Mouse (Mus musculus): ENCODE data around the gene Pgp. TPM values are rescaled to one million over a fixed set of nuclear protein-coding genes. Genes with fewer than 3 reads are reported as not detected.

Pgp gene
- 58.4 and 88.6 TPM in 2 replicates for polyA plus RNA-seq (2012; rRNA removed; ENCODE audit: low replicate concordance)

DNA sequence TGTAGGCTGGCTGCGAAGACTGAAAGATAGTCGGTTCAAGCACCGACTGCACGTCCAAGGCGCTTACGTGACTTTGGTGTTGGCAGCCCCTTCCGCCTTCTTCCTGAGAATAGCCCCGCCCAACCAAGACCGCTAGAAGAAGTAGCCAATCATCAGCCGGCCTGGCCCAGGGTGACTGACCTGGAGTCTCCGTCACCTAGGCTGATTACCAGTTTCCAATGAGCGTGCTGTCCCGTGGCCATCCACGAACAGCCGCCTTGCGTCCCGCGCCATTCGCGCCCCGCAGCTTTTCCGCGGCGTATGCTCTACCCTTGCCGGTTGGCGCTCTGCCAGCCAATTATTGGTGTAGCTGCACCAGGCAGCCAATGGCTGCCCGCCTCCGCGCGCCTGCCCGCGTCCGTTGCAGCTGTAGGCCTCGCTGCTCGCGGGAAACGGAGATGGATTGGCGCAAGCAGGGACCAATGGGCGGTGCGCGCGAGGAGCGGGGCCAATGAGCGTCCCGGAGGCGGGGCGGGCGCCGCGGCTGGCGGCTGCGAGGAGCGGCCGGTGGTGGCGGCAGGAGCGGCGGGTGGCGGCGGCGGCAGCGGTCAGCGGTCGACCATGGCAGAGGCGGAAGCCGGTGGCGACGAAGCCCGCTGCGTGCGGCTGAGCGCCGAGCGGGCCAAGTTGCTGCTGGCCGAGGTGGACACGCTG is at the start of gene Pgp, which contains the start of gene E4f1:
Pgp (plus strand) TSS at position 483 of the 693 bp plus-strand sequence.
E4f1 (minus strand) TSS at position 404 of the 693 bp plus-strand sequence.

DNA sequence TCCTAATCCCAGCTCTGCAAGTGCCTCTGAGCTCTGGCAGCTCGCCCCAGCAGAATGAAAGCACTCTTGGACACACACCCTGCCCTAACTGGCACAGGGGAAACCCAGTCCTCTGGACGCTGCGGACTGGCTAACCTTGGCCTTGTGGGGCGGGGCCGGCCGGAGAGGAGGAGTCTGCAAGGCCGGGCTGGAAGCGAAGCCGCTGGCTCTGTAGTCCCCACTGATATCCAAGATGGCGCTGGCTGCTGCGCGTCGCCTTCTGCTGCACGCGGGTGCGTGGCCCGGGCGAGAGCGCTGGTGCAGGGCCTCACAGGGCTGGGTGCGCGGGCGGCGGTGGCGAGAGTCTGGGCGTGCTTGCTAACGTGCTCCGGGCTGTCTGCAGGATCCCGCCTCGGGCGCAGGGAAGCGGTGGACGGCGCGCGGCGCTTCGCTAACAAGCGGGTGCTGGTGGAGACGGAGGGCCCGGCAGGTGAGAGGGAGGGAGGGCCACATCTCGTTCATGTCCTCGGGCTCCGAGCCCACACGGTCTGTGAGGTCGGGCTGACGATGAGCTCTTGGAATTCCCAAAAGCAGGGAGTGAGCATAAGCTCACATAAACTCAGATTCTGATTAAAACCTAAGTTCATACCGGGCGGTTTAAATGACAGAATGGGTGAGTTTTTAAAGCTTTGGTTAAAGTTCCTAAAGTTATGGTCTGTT is 43.6 kb upstream of the Pgp start, which contains the start of gene Eci1:
Eci1 (plus strand) TSS at position 171 of the 699 bp plus-strand sequence.

DNA sequence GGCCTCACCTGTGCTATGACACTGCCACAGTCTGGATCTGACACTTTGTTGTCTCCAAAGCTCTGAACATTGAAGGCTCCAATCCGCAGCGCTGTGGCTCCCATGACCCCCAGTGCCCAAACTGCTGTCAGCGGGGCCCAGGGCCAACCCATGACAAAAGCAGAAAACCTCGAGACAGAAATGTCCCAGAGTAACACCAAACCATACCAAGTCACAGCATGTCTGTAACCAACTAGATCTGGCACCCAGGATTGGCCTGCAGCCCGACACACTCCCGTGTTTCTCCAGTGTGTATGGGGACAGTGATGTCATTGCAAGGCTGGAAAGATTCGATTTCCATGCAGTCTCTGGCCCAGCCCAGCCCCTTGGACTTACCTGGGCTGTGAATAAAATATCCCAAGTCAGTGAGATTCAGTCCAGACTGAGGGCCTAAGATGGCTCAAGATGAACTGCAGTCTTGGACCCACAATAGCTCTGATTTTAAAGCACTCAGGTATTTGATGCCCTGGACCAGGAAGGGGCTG is 27.5 kb upstream of the Pgp start, which contains the start of gene Dnase1l2:
Dnase1l2 (minus strand) TSS at position 474 of the 524 bp plus-strand sequence.

DNA sequence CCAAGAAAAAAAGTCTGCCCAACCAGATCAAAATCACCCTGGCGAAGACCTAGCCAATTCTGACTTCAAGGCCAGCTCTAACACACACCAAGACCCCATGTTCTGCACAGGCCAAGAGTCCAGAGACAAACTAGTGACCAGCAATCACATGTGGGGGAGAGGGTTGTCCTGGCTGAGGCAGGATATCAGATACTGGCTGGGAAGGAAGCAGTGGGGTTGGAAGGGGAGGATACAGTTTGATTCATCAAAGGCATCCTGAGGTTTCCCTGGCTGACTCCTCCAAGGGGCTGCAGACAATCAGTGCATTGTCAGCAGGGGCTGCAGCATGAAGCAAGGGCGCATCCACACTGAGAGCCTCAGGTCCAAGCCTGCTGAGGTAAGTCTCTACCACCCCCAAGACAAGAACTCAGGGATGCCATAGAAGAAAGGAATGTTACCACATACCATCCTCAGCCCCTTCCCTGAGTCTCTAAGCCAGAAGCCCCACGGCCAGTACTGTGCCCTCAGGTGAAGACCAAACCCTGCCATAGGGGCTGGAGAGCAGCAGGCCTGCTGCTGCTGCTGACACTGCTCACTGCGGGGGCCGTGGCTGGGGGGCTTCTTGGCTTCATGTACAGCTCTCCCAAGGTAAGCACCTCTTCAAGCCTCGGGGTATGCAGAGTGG is 3.6 kb downstream of the Pgp start, which contains the start of gene Bricd5:
Bricd5 (plus strand) TSS at position 273 of the 664 bp plus-strand sequence.

DNA sequence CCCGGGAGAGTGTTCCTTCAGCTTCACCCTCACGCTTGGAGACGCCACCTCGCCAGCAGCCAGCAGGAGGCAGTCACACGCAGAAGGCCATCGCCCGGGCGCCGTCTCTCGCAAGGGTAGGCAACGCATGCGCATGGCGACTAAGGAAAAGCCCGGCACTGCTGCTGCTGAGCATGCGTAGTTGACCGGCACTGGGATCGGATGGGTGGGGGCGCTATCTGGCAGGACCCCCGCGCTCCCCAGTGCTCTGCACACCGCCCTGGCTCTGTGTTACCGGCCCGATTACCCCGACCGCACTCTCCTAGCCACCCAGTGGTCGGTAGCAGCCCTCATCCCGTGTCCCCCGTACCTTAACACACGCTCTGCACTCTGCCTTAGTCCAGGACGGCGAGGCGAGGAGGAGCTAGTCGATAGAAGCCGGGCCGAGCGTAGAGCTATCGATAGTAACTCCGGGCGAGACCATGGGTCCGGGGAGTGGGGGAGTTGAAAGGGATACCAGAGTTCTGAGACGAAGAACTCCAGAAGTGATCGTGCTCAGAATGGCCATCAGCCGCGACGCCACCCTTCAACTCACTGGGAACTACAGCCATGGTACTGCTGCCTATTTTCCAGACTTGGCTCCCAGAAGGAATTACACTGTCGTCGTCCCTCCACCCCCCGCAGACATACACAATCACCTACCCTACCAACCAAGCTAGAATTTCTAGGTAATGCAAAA is 8.6 kb downstream of the Pgp start, which contains the start of gene Mlst8:
Mlst8 (minus strand) TSS at position 416 of the 718 bp plus-strand sequence.

DNA sequence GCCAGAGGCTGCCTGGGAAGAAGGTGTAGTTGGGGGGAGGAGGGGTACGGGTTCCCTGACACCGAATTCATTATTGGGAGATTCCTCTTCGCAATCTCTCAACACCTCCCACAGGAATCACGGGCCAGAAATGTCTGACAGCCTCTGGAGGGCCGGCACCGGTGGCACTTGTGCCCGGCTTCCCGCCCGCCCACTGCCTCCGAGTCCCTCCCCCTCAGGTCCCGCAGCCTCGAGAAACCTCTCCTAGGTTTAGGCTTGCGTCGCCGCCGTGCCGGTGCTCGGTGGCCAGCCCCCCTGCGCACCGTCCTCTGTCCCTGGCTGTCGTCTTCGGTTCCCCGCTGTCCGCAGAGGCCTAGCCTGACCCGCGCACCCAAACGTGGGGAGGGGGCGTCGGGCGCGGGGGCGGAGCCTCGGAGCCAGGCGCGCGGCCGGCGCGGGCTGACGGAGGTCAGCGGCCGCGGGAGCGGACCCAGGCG is 18.0 kb downstream of the Pgp start, which contains the start of gene Caskin1:
Caskin1 (plus strand) TSS at position 416 of the 476 bp plus-strand sequence.

Other genes starting within 250 kb of the Pgp start
- gene Tedc2, start 249.5 kb upstream of the Pgp start, polyA plus RNA-seq (2012; rRNA removed; ENCODE audit: low replicate concordance) = 8.1 and 10.1 TPM in 2 replicates
- 2.8 and 3.3 TPM in 2 replicates for gene Ccnf, start 218.9 kb upstream of the Pgp start, polyA plus RNA-seq (2012; rRNA removed; ENCODE audit: low replicate concordance)
- not detected in 2 replicates for gene Abca17, start 119.3 kb upstream of the Pgp start, polyA plus RNA-seq (2012; rRNA removed; ENCODE audit: low replicate concordance)
- gene Abca3, start 118.4 kb upstream of the Pgp start, polyA plus RNA-seq (2012; rRNA removed; ENCODE audit: low replicate concordance) = 36.4 and 48.3 TPM in 2 replicates
- gene Rnps1, start 55.8 kb upstream of the Pgp start, polyA plus RNA-seq (2012; rRNA removed; ENCODE audit: low replicate concordance) = 121 and 125 TPM in 2 replicates
- 170 and 281 TPM in 2 replicates for gene Eci1, start 43.8 kb upstream of the Pgp start, polyA plus RNA-seq (2012; rRNA removed; ENCODE audit: low replicate concordance)
- gene Dnase1l2, start 27.3 kb upstream of the Pgp start, polyA plus RNA-seq (2012; rRNA removed; ENCODE audit: low replicate concordance) = 6.9 and 11.5 TPM in 2 replicates
- 84.4 and 102 TPM in 2 replicates for gene E4f1, start 79 bp upstream of the Pgp start, polyA plus RNA-seq (2012; rRNA removed; ENCODE audit: low replicate concordance)
- 2.1 and 3.1 TPM in 2 replicates for gene Bricd5, start 3.5 kb downstream of the Pgp start, polyA plus RNA-seq (2012; rRNA removed; ENCODE audit: low replicate concordance)
- gene Mlst8, start 8.7 kb downstream of the Pgp start, polyA plus RNA-seq (2012; rRNA removed; ENCODE audit: low replicate concordance) = 36.1 and 68.2 TPM in 2 replicates
- 1.3 and 1.4 TPM in 2 replicates for gene Caskin1, start 18.2 kb downstream of the Pgp start, polyA plus RNA-seq (2012; rRNA removed; ENCODE audit: low replicate concordance)
- gene Traf7, start 57.5 kb downstream of the Pgp start, polyA plus RNA-seq (2012; rRNA removed; ENCODE audit: low replicate concordance) = 207 and 225 TPM in 2 replicates
- 1.3 and 1.8 TPM in 2 replicates for gene Rab26, start 63.8 kb downstream of the Pgp start, polyA plus RNA-seq (2012; rRNA removed; ENCODE audit: low replicate concordance)
- gene Pkd1, start 79.4 kb downstream of the Pgp start, polyA plus RNA-seq (2012; rRNA removed; ENCODE audit: low replicate concordance) = 78.7 and 102 TPM in 2 replicates
- gene Tsc2, start 162.2 kb downstream of the Pgp start, polyA plus RNA-seq (2012; rRNA removed; ENCODE audit: low replicate concordance) = 176 and 242 TPM in 2 replicates
- gene Nthl1, start 162.3 kb downstream of the Pgp start, polyA plus RNA-seq (2012; rRNA removed; ENCODE audit: low replicate concordance) = 11.9 and 14.0 TPM in 2 replicates
- gene Slc9a3r2, start 179.9 kb downstream of the Pgp start, polyA plus RNA-seq (2012; rRNA removed; ENCODE audit: low replicate concordance) = 101 and 134 TPM in 2 replicates
- gene Npw, start 188.1 kb downstream of the Pgp start, polyA plus RNA-seq (2012; rRNA removed; ENCODE audit: low replicate concordance) = 1.4 TPM in 2 replicates
- gene Zfp598, start 199.3 kb downstream of the Pgp start, polyA plus RNA-seq (2012; rRNA removed; ENCODE audit: low replicate concordance) = 81.2 and 105 TPM in 2 replicates
- 0.53 and 0.68 TPM in 2 replicates for gene Syngr3, start 219.6 kb downstream of the Pgp start, polyA plus RNA-seq (2012; rRNA removed; ENCODE audit: low replicate concordance)
- gene Gfer, start 225.8 kb downstream of the Pgp start, polyA plus RNA-seq (2012; rRNA removed; ENCODE audit: low replicate concordance) = 19.5 and 47.8 TPM in 2 replicates
- 15.3 and 20.5 TPM in 2 replicates for gene Noxo1, start 225.8 kb downstream of the Pgp start, polyA plus RNA-seq (2012; rRNA removed; ENCODE audit: low replicate concordance)
- gene Tbl3, start 237.3 kb downstream of the Pgp start, polyA plus RNA-seq (2012; rRNA removed; ENCODE audit: low replicate concordance) = 68.7 and 69.0 TPM in 2 replicates
- gene Rnf151, start 247.7 kb downstream of the Pgp start, polyA plus RNA-seq (2012; rRNA removed; ENCODE audit: low replicate concordance) = 0.29 and 0.32 TPM in 2 replicates
- gene Rps2, start 247.7 kb downstream of the Pgp start, polyA plus RNA-seq (2012; rRNA removed; ENCODE audit: low replicate concordance) = 3,623 and 3,713 TPM in 2 replicates

Data from mammary gland, adult 2 months (tissue).